16 mouse cellular contexts compared by ENCODE assay signal in genomic region chr6:108692986-108693385, GRCm38 (mm10).
"Had no signal": no experiment of that assay in that cellular context is flagged by ENCODE, and none has a peak within 500 bp of the region (broad histone marks: within the 10 kb centered on the region; RNA-seq: fewer than 3 reads in every experiment).

No protein-coding gene starts in this region.

- DNase-seq: gastrocnemius, postnatal 14 days; gastrocnemius, postnatal 36 days; heart, adult 18-20 months; heart, postnatal 14 days; heart, postnatal 36 days; kidney, adult 11 months; kidney, adult 2 months; kidney, adult 9 months; kidney, postnatal 14 days; kidney, postnatal 36 days; layer of hippocampus, adult 9-11 months; layer of hippocampus, postnatal 36 days; left cerebral cortex, postnatal 4 days had no signal

- ATAC-seq: hindbrain, postnatal 0 days; intestine, embryonic 16.5 days; liver, embryonic 12.5 days had no signal
